Mouse (Mus musculus) neural tube, embryonic 10.5 days (tissue): Measurements from ENCODE around the gene Asic2.
A peak's percentile ranks its signal among the peaks of the same experiment; 100 is the strongest.

Source experiments
- DNase-seq: peaks from one replicate; pipeline ENCODE4 v3.0.0-alpha.2; 2017; ENCODE audit warnings: low spot score; ENCODE audit errors: extremely low spot score

The Asic2 gene

GRCm38 (mm10) chr11:80872509-80873474 lies 1095.5 kb downstream of the Asic2 start:
- peak; percentile 82 for DNase-seq

- DNase-seq, result no peak
Observed at GRCm38 (mm10) chr11:80868039-80868438, 1100.2 kb downstream of the Asic2 start.

- no peak for DNase-seq
Observed at GRCm38 (mm10) chr11:80862941-80863340, 1105.3 kb downstream of the Asic2 start.

- DNase-seq, result no peak
Observed at GRCm38 (mm10) chr11:80858065-80858464, 1110.2 kb downstream of the Asic2 start, which contains the start of gene Spaca3. Spaca3 (plus strand) TSS chr11:80858365.

- DNase-seq, result no peak
Observed at GRCm38 (mm10) chr11:80856827-80857226, 1111.4 kb downstream of the Asic2 start.

- DNase-seq, result no peak
Observed at GRCm38 (mm10) chr11:80854908-80855307, 1113.3 kb downstream of the Asic2 start.

- no peak for DNase-seq
Observed at GRCm38 (mm10) chr11:80854430-80854829, 1113.8 kb downstream of the Asic2 start.

GRCm38 (mm10) chr11:80853014-80853413 lies 1115.2 kb downstream of the Asic2 start:
- DNase-seq, result no peak

- DNase-seq, result peak; percentile 29
Observed at GRCm38 (mm10) chr11:80851859-80852258, 1116.4 kb downstream of the Asic2 start.

GRCm38 (mm10) chr11:80848131-80848530 lies 1120.1 kb downstream of the Asic2 start:
- no peak for DNase-seq

GRCm38 (mm10) chr11:80846115-80846514 lies 1122.1 kb downstream of the Asic2 start:
- DNase-seq, result no peak

- DNase-seq, result no peak
Observed at GRCm38 (mm10) chr11:80845486-80845885, 1122.8 kb downstream of the Asic2 start.

GRCm38 (mm10) chr11:80843435-80843834 lies 1124.8 kb downstream of the Asic2 start:
- no peak for DNase-seq

GRCm38 (mm10) chr11:80838724-80839123 lies 1129.5 kb downstream of the Asic2 start:
- no peak for DNase-seq

- DNase-seq, result no peak
Observed at GRCm38 (mm10) chr11:80835841-80836240, 1132.4 kb downstream of the Asic2 start.

- no peak for DNase-seq
Observed at GRCm38 (mm10) chr11:80835395-80835794, 1132.9 kb downstream of the Asic2 start.
